Mouse (Mus musculus) MEL (cell line): ENCODE measurements around the gene 1700025G04Rik. TPM values are rescaled to one million over a fixed set of nuclear protein-coding genes. Genes with fewer than 3 reads are reported as not detected.

Source experiments
- DNase-seq: peaks from one replicate; pipeline ENCODE4 v3.0.0; 2011; ENCODE audit warnings: low read depth, low spot score
- H3K27ac ChIP-seq: 2 replicates; pipeline ENCODE4 v1.5.1; 2012; ENCODE audit warnings: low read depth, mild to moderate bottlenecking, control low read depth, low read length, moderate library complexity; ENCODE audit not compliant: control insufficient read depth
- H3K27me3 ChIP-seq, 2 experiments: fragments of 150-350 bp in 1 of 2; sonication (generic) in 1 of 2; 2 replicates each; pipeline ENCODE4 v1.6.1; 2012; ENCODE audit warnings: low read length in 2 of 2, mild to moderate bottlenecking in 2 of 2, improper control_type of control experiment in 1 of 2, moderate library complexity in 1 of 2; ENCODE audit not compliant: insufficient read depth in 2 of 2, control insufficient read depth in 1 of 2
- H3K36me3 ChIP-seq, 2 experiments: 2 replicates each; pipeline ENCODE4 v1.6.1; 2012 to 2014; ENCODE audit warnings: low read length in 2 of 2, improper control_type of control experiment in 1 of 2, inconsistent platforms in 1 of 2, mild to moderate bottlenecking in 1 of 2; ENCODE audit not compliant: insufficient read depth in 2 of 2, control insufficient read depth in 1 of 2
- H3K4me1 ChIP-seq, 2 experiments: fragments of 150-350 bp in 1 of 2; sonication (generic) in 1 of 2; 2 replicates each; pipeline ENCODE4 v1.6.1; 2012; ENCODE audit warnings: low read length in 2 of 2, improper control_type of control experiment in 1 of 2, mild to moderate bottlenecking in 1 of 2; ENCODE audit not compliant: insufficient read depth in 2 of 2, control insufficient read depth in 1 of 2
- H3K4me3 ChIP-seq, 2 experiments: fragments of 150-350 bp in 1 of 2; sonication (generic) in 1 of 2; 2 replicates each; pipeline ENCODE4 v1.5.1; 2012; ENCODE audit warnings: low read depth in 2 of 2, low read length in 2 of 2, mild to moderate bottlenecking in 2 of 2, moderate library complexity in 2 of 2, control low read depth in 1 of 2, improper control_type of control experiment in 1 of 2; ENCODE audit not compliant: control insufficient read depth in 1 of 2, insufficient read depth in 1 of 2
- H3K79me2 ChIP-seq: 2 replicates; pipeline ENCODE4 v1.6.1; 2012; ENCODE audit warnings: mild to moderate bottlenecking, low read length, moderate library complexity; ENCODE audit not compliant: control insufficient read depth, poor library complexity, insufficient read depth
- H3K9ac ChIP-seq: 2 replicates; pipeline ENCODE4 v1.6.1; 2012; ENCODE audit warnings: low read depth, mild to moderate bottlenecking, control low read depth, low read length, moderate library complexity; ENCODE audit not compliant: control insufficient read depth, poor library complexity, severe bottlenecking
- H3K9me3 ChIP-seq: fragments of 150-350 bp; sonication (generic); replicated peaks from 2 replicates; pipeline ENCODE4 v1.6.1; 2012; ENCODE audit warnings: mild to moderate bottlenecking, low read length, improper control_type of control experiment, moderate library complexity; ENCODE audit not compliant: insufficient read depth
- BHLHE40 ChIP-seq: IDR thresholded peaks from 2 replicates; pipeline ENCODE4 v1.6.1; 2012; ENCODE audit warnings: low read depth, mild to moderate bottlenecking, inconsistent platforms, low read length, improper control_type of control experiment, borderline replicate concordance
- CHD1 ChIP-seq: IDR thresholded peaks from 2 replicates; pipeline ENCODE4 v1.6.1; 2012; ENCODE audit warnings: low read depth, mild to moderate bottlenecking, inconsistent platforms, low read length, improper control_type of control experiment
- CTCF ChIP-seq, 3 experiments: IDR thresholded peaks in 2 of 3; conservative IDR thresholded peaks in 1 of 3; 2 replicates each; pipeline ENCODE4 v1.5.1; 2011 to 2012; ENCODE audit warnings: low read length in 3 of 3, low read depth in 2 of 3, mild to moderate bottlenecking in 2 of 3, improper control_type of control experiment in 1 of 3, inconsistent platforms in 1 of 3, mixed read lengths in 1 of 3, moderate library complexity in 1 of 3; ENCODE audit not compliant: control insufficient read depth in 1 of 3, insufficient read depth in 1 of 3, poor library complexity in 1 of 3, severe bottlenecking in 1 of 3
- E2F4 ChIP-seq: IDR thresholded peaks from 2 replicates; pipeline ENCODE4 v1.6.1; 2011; ENCODE audit warnings: low read depth, low read length, improper control_type of control experiment, borderline replicate concordance
- EP300 ChIP-seq, 2 experiments: IDR thresholded peaks; 2 replicates each; pipeline ENCODE4 v1.6.1; 2011; ENCODE audit warnings: improper control_type of control experiment in 2 of 2, low read length in 2 of 2, low read depth in 1 of 2, mild to moderate bottlenecking in 1 of 2
- ETS1 ChIP-seq: IDR thresholded peaks from 2 replicates; pipeline ENCODE4 v1.6.1; 2012; ENCODE audit warnings: low read depth, mild to moderate bottlenecking, inconsistent platforms, low read length, improper control_type of control experiment, moderate library complexity
- GATA1 ChIP-seq: IDR thresholded peaks from 2 replicates; pipeline ENCODE4 v1.6.1; 2011; ENCODE audit warnings: low read depth, low read length, improper control_type of control experiment
- HCFC1 ChIP-seq: IDR thresholded peaks from 2 replicates; pipeline ENCODE4 v1.6.1; 2012; ENCODE audit warnings: low read depth, mild to moderate bottlenecking, inconsistent platforms, low read length, improper control_type of control experiment, moderate library complexity
- KAT2A ChIP-seq: conservative IDR thresholded peaks from 2 replicates; pipeline ENCODE4 v1.6.1; 2012; ENCODE audit warnings: low read depth, low read length, improper control_type of control experiment, inconsistent platforms
- MAX ChIP-seq: IDR thresholded peaks from 2 replicates; pipeline ENCODE4 v1.6.1; 2011; ENCODE audit warnings: low read length, improper control_type of control experiment
- MYB ChIP-seq: IDR thresholded peaks from 2 replicates; pipeline ENCODE4 v1.6.1; 2011; ENCODE audit warnings: mild to moderate bottlenecking, low read depth, low read length, improper control_type of control experiment
- MYC ChIP-seq: IDR thresholded peaks from 2 replicates; pipeline ENCODE4 v1.6.1; 2011; ENCODE audit warnings: low read depth, mild to moderate bottlenecking, low read length, improper control_type of control experiment, moderate library complexity
- NRF1 ChIP-seq: IDR thresholded peaks from 2 replicates; pipeline ENCODE4 v1.6.1; 2014; ENCODE audit warnings: low read depth, mild to moderate bottlenecking, inconsistent platforms, low read length, improper control_type of control experiment, moderate library complexity; ENCODE audit not compliant: poor library complexity, insufficient read depth, severe bottlenecking
- POLR2A ChIP-seq, 2 experiments: IDR thresholded peaks; 2 replicates each; pipeline ENCODE4 v1.6.1; 2011 to 2012; ENCODE audit warnings: low read length in 2 of 2, mild to moderate bottlenecking in 2 of 2, control low read depth in 1 of 2, improper control_type of control experiment in 1 of 2, low read depth in 1 of 2, moderate library complexity in 1 of 2; ENCODE audit not compliant: control insufficient read depth in 1 of 2, insufficient read depth in 1 of 2, poor library complexity in 1 of 2
- POLR2AphosphoS5 ChIP-seq: IDR thresholded peaks from 2 replicates; pipeline ENCODE4 v1.6.1; 2012; ENCODE audit warnings: low read depth, borderline replicate concordance, mild to moderate bottlenecking, inconsistent platforms, low read length, moderate library complexity, mixed read lengths
- SMC3 ChIP-seq: IDR thresholded peaks from 2 replicates; pipeline ENCODE4 v1.6.1; 2011; ENCODE audit warnings: low read depth, low read length, improper control_type of control experiment
- TAL1 ChIP-seq: IDR thresholded peaks from 2 replicates; pipeline ENCODE4 v1.6.1; 2012; ENCODE audit warnings: mild to moderate bottlenecking, inconsistent platforms, low read length, moderate library complexity, mixed read lengths
- TCF12 ChIP-seq: IDR thresholded peaks from 2 replicates; pipeline ENCODE4 v1.6.1; 2014; ENCODE audit warnings: low read depth, mild to moderate bottlenecking, inconsistent platforms, low read length, improper control_type of control experiment, moderate library complexity
- USF1 ChIP-seq: IDR thresholded peaks from 2 replicates; pipeline ENCODE4 v1.6.1; 2014; ENCODE audit warnings: low read depth, mild to moderate bottlenecking, inconsistent platforms, low read length, improper control_type of control experiment, moderate library complexity
- USF2 ChIP-seq, 2 experiments: IDR thresholded peaks; 2 replicates each; pipeline ENCODE4 v1.6.1; 2011 to 2012; ENCODE audit warnings: improper control_type of control experiment in 2 of 2, low read length in 2 of 2, borderline replicate concordance in 1 of 2, inconsistent platforms in 1 of 2, low read depth in 1 of 2, mild to moderate bottlenecking in 1 of 2; ENCODE audit not compliant: insufficient read depth in 1 of 2
- ZC3H11A ChIP-seq: IDR thresholded peaks from 2 replicates; pipeline ENCODE4 v1.6.1; 2012; ENCODE audit warnings: low read depth, mild to moderate bottlenecking, inconsistent platforms, low read length, improper control_type of control experiment
- ZKSCAN1 ChIP-seq: IDR thresholded peaks from 2 replicates; pipeline ENCODE4 v1.6.1; 2012; ENCODE audit warnings: low read depth, mild to moderate bottlenecking, inconsistent platforms, low read length, improper control_type of control experiment, moderate library complexity
- ZMIZ1 ChIP-seq: IDR thresholded peaks from 2 replicates; pipeline ENCODE4 v1.6.1; 2012; ENCODE audit warnings: low read depth, mild to moderate bottlenecking, inconsistent platforms, low read length, improper control_type of control experiment, moderate library complexity
- ZNF384 ChIP-seq: IDR thresholded peaks from 2 replicates; pipeline ENCODE4 v1.6.1; 2012; ENCODE audit warnings: low read depth, mild to moderate bottlenecking, inconsistent platforms, low read length, improper control_type of control experiment
- polyA plus RNA-seq, 2 experiments: library from polyadenylated mRNA; stranded (reverse) in 1 of 2; unstranded in 1 of 2; fragments of >175 nt in 1 of 2; fragments of >200 nt in 1 of 2; gene quantifications; 2 replicates each; pipeline versions ENCODE4 v1.2.1 to v1.2.4; 2012; ENCODE audit warnings: low replicate concordance in 2 of 2, low read depth in 1 of 2; ENCODE audit not compliant: insufficient read length in 2 of 2, insufficient read depth in 1 of 2, missing spikeins in 1 of 2
- total RNA-seq: library from RNA; depleted of rRNA; stranded (reverse); fragments of 300-350 nt; gene quantifications from 2 replicates; pipeline ENCODE4 v1.2.3, GENCODE M21; 2012

The 1700025G04Rik gene
- total and polyA plus RNA-seq, 3 experiments = 0.04 to 0.91 TPM; not detected in 1

DNA sequence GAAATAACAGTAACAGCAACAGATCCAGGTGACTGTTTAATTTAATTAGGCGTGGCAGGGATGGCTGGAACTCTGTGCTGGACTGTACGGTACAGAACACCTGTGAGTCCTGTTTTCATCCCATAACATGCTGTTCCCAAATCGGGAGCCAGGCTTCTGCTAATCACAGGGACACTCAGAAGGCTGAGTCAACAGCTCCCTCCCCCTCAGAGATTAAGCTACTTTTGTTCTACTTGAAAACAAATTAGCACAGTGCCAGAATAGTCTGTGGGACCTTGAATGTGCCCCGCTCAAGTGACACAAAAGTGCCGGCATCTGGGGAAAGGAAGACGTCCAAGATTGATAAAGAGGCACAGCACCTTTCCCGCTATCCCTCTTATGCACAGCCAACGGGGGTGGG, 115.0 kb downstream of the 1700025G04Rik start:
- DNase-seq = no peak
- Histone ChIP-seq H3K9me3 (no peaks in the 10 kb centered on the region), H3K36me3 (no peaks in the 10 kb centered on the region), H3K9ac (no peak overlapping the region), H3K4me3 (no peak overlapping the region), H3K27ac (no peak overlapping the region), H3K27me3 (no peaks in the 10 kb centered on the region; a peak in 1 of 4 replicates), H3K79me2 (no peaks in the 10 kb centered on the region), H3K4me1 (no peaks in the 10 kb centered on the region)
- TF ChIP-seq ETS1 = no peak

DNA sequence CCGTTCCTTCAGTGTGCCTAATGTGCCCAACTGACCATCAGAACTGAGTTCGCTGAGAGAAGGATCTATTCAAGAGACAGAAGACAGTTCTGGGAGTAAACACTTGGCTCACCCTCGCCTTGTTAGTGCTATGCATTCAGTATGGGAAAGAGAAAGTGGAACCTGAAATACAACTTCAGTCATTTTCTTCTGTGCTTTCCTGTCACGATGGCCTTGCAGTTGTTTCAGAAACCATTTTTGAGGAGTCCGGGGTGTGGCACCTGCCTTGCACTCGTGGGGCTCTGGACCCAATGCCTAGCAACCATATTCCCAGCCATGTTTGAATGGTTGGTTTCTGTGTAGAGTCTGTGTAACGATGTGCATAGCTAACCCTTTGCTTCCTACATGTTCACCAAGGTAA, 115.5 kb downstream of the 1700025G04Rik start:
- no peak overlapping the region for H3K27ac ChIP-seq
- no peaks in the 10 kb centered on the region for H3K4me1 ChIP-seq
- H3K27me3 ChIP-seq = no peaks in the 10 kb centered on the region; a peak in 1 of 4 replicates
- no peaks in the 10 kb centered on the region for H3K9me3 ChIP-seq
- DNase-seq = no peak
- H3K36me3 ChIP-seq = no peaks in the 10 kb centered on the region
- no peak overlapping the region for H3K9ac ChIP-seq
- no peaks in the 10 kb centered on the region for H3K79me2 ChIP-seq
- TF ChIP-seq ZNF384 (no peak), CHD1 (no peak), ETS1 (no peak), ZMIZ1 (no peak), ZC3H11A (no peak), GATA1 (no peak), MYB (no peak), MAX (no peak), E2F4 (no peak), POLR2A (IDR thresholded peaks at IDR 0.05; ENCODE audit: control insufficient read depth in 1 of 2, insufficient read depth in 1 of 2, low read depth in 1 of 2, low read length in 2 of 2, poor library complexity in 1 of 2) (no peak), HCFC1 (no peak), TAL1 (no peak), ZKSCAN1 (no peak), KAT2A (no peak), CTCF (IDR thresholded peaks at IDR 0.05 in 2 of 3, conservative IDR thresholded peaks at IDR 0.05 in 1 of 3; ENCODE audit: control insufficient read depth in 1 of 3, insufficient read depth in 1 of 3, low read depth in 2 of 3, low read length in 3 of 3, poor library complexity in 1 of 3, severe bottlenecking in 1 of 3) (no peak), MYC (no peak)
- no peak overlapping the region for H3K4me3 ChIP-seq

DNA sequence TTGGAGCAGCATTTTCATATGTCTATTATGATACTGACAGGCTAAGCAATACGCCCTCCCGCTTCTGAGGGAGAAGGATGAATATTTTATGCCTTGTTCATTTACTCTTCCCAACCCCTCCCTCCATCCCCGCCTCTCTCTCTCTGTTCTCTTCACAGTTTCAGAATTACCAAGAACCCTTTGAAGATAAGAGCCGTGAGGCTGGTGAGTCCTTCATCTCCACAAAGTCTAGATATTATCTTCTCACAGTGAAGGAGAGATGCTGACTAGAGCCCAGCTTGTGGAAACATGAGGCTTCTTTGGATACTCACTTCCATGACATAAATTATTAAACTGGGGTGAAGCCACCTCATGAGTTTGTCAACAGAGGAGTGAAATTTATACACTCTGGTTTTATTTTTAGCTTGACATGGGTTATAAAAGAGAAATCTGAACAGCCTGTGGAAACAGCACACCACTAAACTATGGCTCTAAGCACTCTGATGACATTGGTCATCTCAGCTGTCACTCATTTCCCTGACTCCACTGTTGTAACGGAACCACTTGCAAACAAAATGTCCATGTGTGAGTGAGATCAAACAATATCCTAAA, 116.7 kb downstream of the 1700025G04Rik start:
- H3K4me1 ChIP-seq = no peaks in the 10 kb centered on the region
- TF ChIP-seq BHLHE40 (no peak), POLR2AphosphoS5 (no peak), ZMIZ1 (no peak), ETS1 (no peak), CHD1 (no peak), SMC3 (no peak), TAL1 (no peak), EP300 (IDR thresholded peaks at IDR 0.05; ENCODE audit: low read depth in 1 of 2, low read length in 2 of 2) (no peak), MYB (no peak), CTCF (IDR thresholded peaks at IDR 0.05 in 2 of 3, conservative IDR thresholded peaks at IDR 0.05 in 1 of 3; ENCODE audit: control insufficient read depth in 1 of 3, insufficient read depth in 1 of 3, low read depth in 2 of 3, low read length in 3 of 3, poor library complexity in 1 of 3, severe bottlenecking in 1 of 3) (no peak), USF2 (IDR thresholded peaks at IDR 0.05; ENCODE audit: borderline replicate concordance in 1 of 2, insufficient read depth in 1 of 2, low read depth in 1 of 2, low read length in 2 of 2) (no peak), POLR2A (IDR thresholded peaks at IDR 0.05; ENCODE audit: control insufficient read depth in 1 of 2, insufficient read depth in 1 of 2, low read depth in 1 of 2, low read length in 2 of 2, poor library complexity in 1 of 2) (no peak), TCF12 (no peak), USF1 (no peak), NRF1 (no peak)

More for the DNA sequence above, 116.7 kb downstream of the 1700025G04Rik start:
- Histone ChIP-seq H3K9me3 (no peaks in the 10 kb centered on the region), H3K79me2 (no peaks in the 10 kb centered on the region), H3K9ac (no peak overlapping the region), H3K27me3 (no peaks in the 10 kb centered on the region; a peak in 2 of 4 replicates), H3K36me3 (no peaks in the 10 kb centered on the region), H3K4me3 (no peak overlapping the region), H3K27ac (no peak overlapping the region)
- DNase-seq = no peak
